Mouse (Mus musculus) neural tube, embryonic 12.5 days (tissue): ENCODE data around the gene Scn3b. TPM values are rescaled to one million over a fixed set of nuclear protein-coding genes. Genes with fewer than 3 reads are reported as not detected.

ENCODE experiments used
- ATAC-seq: fragments of 200-750 bp; cut with Nextera tagmentation; 2 replicates; pipeline ENCODE4 v1.8.0; 2017; ENCODE audit warnings: low read depth, mild to moderate bottlenecking, moderate TSS enrichment, moderate library complexity; ENCODE audit not compliant: low FRiP score
- H3K27ac ChIP-seq: fragments of 300-500 bp; sonication (generic); 2 replicates; pipeline ENCODE4 v1.5.1; 2016
- H3K27me3 ChIP-seq: fragments of 300-500 bp; sonication (generic); replicated peaks from 2 replicates; pipeline ENCODE4 v1.6.1; 2016; ENCODE audit warnings: mild to moderate bottlenecking
- H3K36me3 ChIP-seq: fragments of 300-500 bp; sonication (generic); 2 replicates; pipeline ENCODE4 v1.6.1; 2016; ENCODE audit warnings: mild to moderate bottlenecking
- H3K4me1 ChIP-seq: fragments of 300-500 bp; sonication (generic); 2 replicates; pipeline ENCODE4 v1.6.1; 2016
- H3K4me2 ChIP-seq: fragments of 300-500 bp; sonication (generic); replicated peaks from 2 replicates; pipeline ENCODE4 v1.6.1; 2016; ENCODE audit warnings: mild to moderate bottlenecking
- H3K4me3 ChIP-seq: fragments of 300-500 bp; sonication (generic); 2 replicates; pipeline ENCODE4 v1.5.1; 2016
- H3K9ac ChIP-seq: fragments of 300-500 bp; sonication (generic); 2 replicates; pipeline ENCODE4 v1.6.1; 2016; ENCODE audit warnings: mild to moderate bottlenecking
- H3K9me3 ChIP-seq: fragments of 300-500 bp; sonication (generic); 2 replicates; pipeline ENCODE4 v1.6.1; 2016; ENCODE audit warnings: mild to moderate bottlenecking
- WGBS: fragments of 180-500 bp; shearing (Covaris S2); methylation state at CpG from one replicate; pipeline ENCODE4 v1.1.7; 2016; 5-methylcytosine and 5-hydroxymethylcytosine counted together
- polyA plus RNA-seq: library from polyadenylated mRNA; unstranded; fragments of >200 nt; fragmentation: Nextera tagmentation; extraction: Ambion mirVana; gene quantifications from 2 replicates; pipeline ENCODE4 v1.2.1, GENCODE M21; 2016

The Scn3b gene
- polyA plus RNA-seq, 1 experiment from 2014 or later, result 61.0 TPM

- no peak overlapping the region for H3K9ac ChIP-seq
- no peaks in the 10 kb centered on the region for H3K4me1 ChIP-seq
- ATAC-seq, result no peak
- H3K4me2 ChIP-seq, result no peak overlapping the region
- no peaks in the 10 kb centered on the region for H3K27me3 ChIP-seq
- no peaks in the 10 kb centered on the region for H3K36me3 ChIP-seq
- H3K9me3 ChIP-seq, result no peaks in the 10 kb centered on the region
- WGBS, result 82% methylated on average over 31 of the region's 31 CpGs
- H3K27ac ChIP-seq, result no peak overlapping the region
- H3K4me3 ChIP-seq, result no peak overlapping the region
Measured at GRCm38 (mm10) chr9:40332731-40333648, 64.0 kb downstream of the Scn3b start.

DNA sequence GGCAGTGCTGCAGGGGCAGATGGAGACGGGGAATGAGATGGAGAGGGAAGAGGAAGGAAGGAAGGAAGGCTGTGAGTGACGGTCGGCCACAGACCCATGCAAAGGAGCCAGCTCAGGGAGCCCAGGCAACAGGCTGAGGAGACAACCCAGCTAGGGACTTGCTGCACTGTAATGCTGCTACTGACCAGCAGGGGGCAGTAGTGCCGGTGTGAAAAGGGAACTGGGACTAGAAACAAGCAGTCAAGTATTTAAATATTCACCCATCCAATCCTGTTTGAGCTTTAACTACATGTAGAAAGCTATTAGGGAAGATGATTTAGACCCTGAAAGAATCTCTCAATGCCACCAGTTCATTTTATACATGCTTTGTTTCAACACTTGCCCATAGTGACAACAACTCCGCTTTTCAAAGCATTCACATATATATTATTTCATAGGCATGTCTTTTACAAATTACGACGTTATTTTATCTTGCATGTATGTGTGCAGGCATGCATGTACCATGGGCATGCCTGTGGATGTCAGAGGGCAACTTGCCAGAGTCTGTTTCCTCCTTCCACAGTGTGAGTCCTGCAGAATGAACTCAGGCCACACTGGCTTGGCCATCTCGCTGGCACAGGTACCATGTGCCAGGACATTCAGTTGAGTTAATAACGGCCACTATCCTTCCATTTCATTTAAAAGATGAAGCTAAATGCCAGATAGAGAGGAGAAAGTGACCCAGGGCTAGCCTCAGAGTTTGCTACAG, 64.8 kb downstream of the Scn3b start:
- H3K4me1 ChIP-seq, result no peaks in the 10 kb centered on the region
- H3K9ac ChIP-seq, result no peak overlapping the region
- no peak for ATAC-seq
- 61% methylated on average over 9 of the region's 9 CpGs for WGBS
- no peak overlapping the region for H3K27ac ChIP-seq
- H3K27me3 ChIP-seq, result no peaks in the 10 kb centered on the region
- H3K4me3 ChIP-seq, result no peak overlapping the region
- no peak overlapping the region for H3K4me2 ChIP-seq
- no peaks in the 10 kb centered on the region for H3K9me3 ChIP-seq
- H3K36me3 ChIP-seq, result no peaks in the 10 kb centered on the region

DNA sequence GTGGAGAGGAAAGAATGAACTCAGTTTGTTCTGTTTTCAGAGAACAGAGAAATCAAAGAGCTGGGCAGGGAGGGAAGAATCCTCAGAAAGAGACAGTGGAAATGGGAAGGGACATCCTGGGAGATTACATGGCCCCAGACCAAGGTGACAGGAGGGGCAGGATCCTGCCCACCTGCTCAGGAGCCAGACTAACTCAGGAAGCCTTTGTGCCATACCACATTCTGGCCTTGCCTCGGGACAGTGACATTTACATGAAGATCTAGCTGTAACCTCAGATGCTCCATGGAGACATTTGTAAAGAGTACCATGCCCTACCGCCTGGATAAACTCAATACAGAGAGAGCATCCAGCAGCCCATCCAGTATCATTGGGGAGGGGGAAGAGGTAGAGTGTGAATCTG, 65.6 kb downstream of the Scn3b start:
- 73% methylated on average over 2 of the region's 2 CpGs for WGBS
- no peak overlapping the region for H3K4me2 ChIP-seq
- H3K36me3 ChIP-seq, result no peaks in the 10 kb centered on the region
- H3K27me3 ChIP-seq, result no peaks in the 10 kb centered on the region
- ATAC-seq, result no peak
- no peaks in the 10 kb centered on the region for H3K4me1 ChIP-seq
- no peaks in the 10 kb centered on the region for H3K9me3 ChIP-seq
- H3K9ac ChIP-seq, result no peak overlapping the region
- H3K4me3 ChIP-seq, result no peak overlapping the region
- no peak overlapping the region for H3K27ac ChIP-seq

DNA sequence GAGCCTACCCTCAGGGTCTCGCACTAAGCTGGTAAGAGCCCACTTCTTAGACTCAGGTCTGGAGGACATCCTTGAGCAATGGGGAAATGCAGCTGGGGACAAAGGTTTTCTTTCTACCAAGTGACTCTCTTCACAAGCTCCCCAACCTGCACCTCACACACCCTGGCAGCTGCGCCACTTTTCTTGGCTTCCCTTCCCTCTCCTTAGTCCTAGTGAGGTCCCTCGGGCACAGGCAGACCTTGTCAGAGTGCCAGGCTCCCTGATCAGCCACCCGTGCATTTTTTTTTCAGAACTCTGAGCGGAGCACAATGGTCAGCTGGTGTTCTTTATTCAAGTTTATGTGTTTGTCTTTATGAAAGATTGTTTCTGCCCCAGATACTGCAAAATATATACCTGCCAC, 67.7 kb downstream of the Scn3b start:
- Histone ChIP-seq H3K27me3 (no peaks in the 10 kb centered on the region), H3K27ac (no peak overlapping the region), H3K9ac (no peak overlapping the region), H3K36me3 (no peaks in the 10 kb centered on the region), H3K4me3 (no peak overlapping the region), H3K4me2 (no peak overlapping the region), H3K9me3 (no peaks in the 10 kb centered on the region), H3K4me1 (no peaks in the 10 kb centered on the region)
- 77% methylated on average over 5 of the region's 5 CpGs for WGBS
- ATAC-seq, result no peak

DNA sequence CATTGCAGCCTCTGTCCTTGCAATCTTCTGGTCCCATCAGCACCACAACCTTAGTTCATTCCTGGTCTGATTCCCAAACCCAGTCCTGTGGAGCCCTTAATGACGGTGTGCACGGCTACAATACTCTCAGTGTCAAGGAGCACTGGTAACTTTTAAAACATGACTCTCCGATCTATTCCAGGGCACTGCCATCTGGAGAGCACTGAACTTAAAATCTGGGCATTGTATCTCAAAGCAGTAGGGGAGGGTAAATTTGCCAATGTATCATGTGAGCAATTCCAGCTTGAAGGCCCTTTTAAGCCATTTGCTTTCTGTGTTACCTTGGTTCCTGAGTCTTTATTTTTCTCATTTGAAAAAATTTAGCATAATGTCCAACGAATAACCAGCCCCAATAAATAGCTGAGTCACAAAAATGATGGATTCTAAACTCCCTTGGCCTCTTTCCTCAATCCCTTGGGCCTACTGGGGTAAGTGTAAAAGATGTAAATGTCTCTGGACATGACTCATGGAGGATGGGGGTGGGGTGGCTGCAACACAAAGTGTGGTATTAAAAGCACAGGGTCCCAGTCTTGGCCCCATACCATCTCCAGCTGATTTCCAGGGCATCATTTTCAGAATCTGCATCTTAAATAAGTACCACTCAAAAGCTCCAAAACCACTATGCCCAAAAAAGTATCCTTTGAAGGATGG, 68.3 kb downstream of the Scn3b start:
- H3K4me3 ChIP-seq, result no peak overlapping the region
- H3K27me3 ChIP-seq, result no peaks in the 10 kb centered on the region
- no peak for ATAC-seq
- no peaks in the 10 kb centered on the region for H3K4me1 ChIP-seq
- no peaks in the 10 kb centered on the region for H3K9me3 ChIP-seq
- H3K36me3 ChIP-seq, result no peaks in the 10 kb centered on the region
- WGBS, result 73% methylated on average over 4 of the region's 4 CpGs
- no peak overlapping the region for H3K9ac ChIP-seq
- no peak overlapping the region for H3K4me2 ChIP-seq
- no peak overlapping the region for H3K27ac ChIP-seq

- H3K27me3 ChIP-seq, result no peaks in the 10 kb centered on the region
- H3K9me3 ChIP-seq, result no peaks in the 10 kb centered on the region
- ATAC-seq, result no peak
- H3K9ac ChIP-seq, result no peak overlapping the region
- H3K4me3 ChIP-seq, result no peak overlapping the region
- H3K4me2 ChIP-seq, result no peak overlapping the region
- H3K4me1 ChIP-seq, result 0 out of 2 replicates have a peak, but pooled peaks cover under 1% of the 10 kb centered on the region
- no peaks in the 10 kb centered on the region for H3K36me3 ChIP-seq
- WGBS, result 79% methylated on average over 9 of the region's 9 CpGs
- H3K27ac ChIP-seq, result no peak overlapping the region
Measured at GRCm38 (mm10) chr9:40339578-40339977, 70.6 kb downstream of the Scn3b start.

Other genes starting within 250 kb of the Scn3b start
- gene Olfr981, start 247.8 kb upstream of the Scn3b start, polyA plus RNA-seq, result not detected in 2 replicates
- gene Olfr982, start 195.4 kb upstream of the Scn3b start, polyA plus RNA-seq, result not detected in 2 replicates
- not detected in 2 replicates for gene Olfr983, start 175.6 kb upstream of the Scn3b start, polyA plus RNA-seq
- gene Olfr984, start 155.0 kb upstream of the Scn3b start, polyA plus RNA-seq, result not detected in 2 replicates
- gene Olfr985, start 139.0 kb upstream of the Scn3b start, polyA plus RNA-seq, result not detected in 2 replicates
- gene Tmem225, start 121.1 kb upstream of the Scn3b start, polyA plus RNA-seq, result not detected in 2 replicates
- gene Olfr986, start 88.3 kb upstream of the Scn3b start, polyA plus RNA-seq, result not detected in 2 replicates
- gene Zfp202, start 76.9 kb upstream of the Scn3b start, polyA plus RNA-seq, result 8.1 and 8.9 TPM in 2 replicates